Mouse (Mus musculus): ENCODE data around the gene Gm49320.
A peak's percentile ranks its signal among the peaks of the same experiment; 100 is the strongest.
"Not testable (repeated sequence)": the region's sequence is repeated elsewhere in the genome, so short reads cannot be mapped to it uniquely, and the experiment has no call there.

Gene Gm49320

GRCm38 (mm10) chr8:4226739-4227347 lies 11.8 kb upstream of the Gm49320 start, which contains the start of gene Lrrc8e:
Gene Lrrc8e, plus strand, starts transcription at chr8:4226827.
- peak; percentile 73 for DNase-seq (ENCODE audit: inconsistent ontology term)

- no peak for DNase-seq (ENCODE audit: inconsistent ontology term)
These were observed 10.7 kb upstream of the Gm49320 start for GRCm38 (mm10) chr8:4227919-4228318.

- DNase-seq (ENCODE audit: inconsistent ontology term): no peak
These were observed 8.9 kb upstream of the Gm49320 start for GRCm38 (mm10) chr8:4229784-4230183.

- DNase-seq (ENCODE audit: inconsistent ontology term): no peak
These were observed 7.9 kb upstream of the Gm49320 start for GRCm38 (mm10) chr8:4230612-4231351.

- DNase-seq (ENCODE audit: inconsistent ontology term): no peak
These were observed 741 bp upstream of the Gm49320 start for GRCm38 (mm10) chr8:4237814-4238433.

GRCm38 (mm10) chr8:4239193-4239890 lies 677 bp downstream of the Gm49320 start:
- DNase-seq (ENCODE audit: inconsistent ontology term): no peak

- no peak for DNase-seq (ENCODE audit: inconsistent ontology term)
These were observed 6.4 kb downstream of the Gm49320 start for GRCm38 (mm10) chr8:4245061-4245460.

- DNase-seq (ENCODE audit: inconsistent ontology term): no peak
These were observed 7.1 kb downstream of the Gm49320 start for GRCm38 (mm10) chr8:4245737-4246136.

GRCm38 (mm10) chr8:4247241-4247640 lies 8.6 kb downstream of the Gm49320 start:
- DNase-seq (ENCODE audit: inconsistent ontology term): no peak

- no peak for DNase-seq (ENCODE audit: inconsistent ontology term)
These were observed 9.4 kb downstream of the Gm49320 start, which contains the start of gene Tgfbr3l for GRCm38 (mm10) chr8:4247951-4248540. Gene Tgfbr3l, plus strand, starts transcription at chr8:4248214.

GRCm38 (mm10) chr8:4249213-4249612 lies 10.5 kb downstream of the Gm49320 start:
- DNase-seq (ENCODE audit: inconsistent ontology term): no peak

GRCm38 (mm10) chr8:4250306-4250970 lies 11.8 kb downstream of the Gm49320 start:
- peak; percentile 90 for DNase-seq (ENCODE audit: inconsistent ontology term)

- peak; percentile 60 for DNase-seq (ENCODE audit: inconsistent ontology term)
These were observed 13.6 kb downstream of the Gm49320 start for GRCm38 (mm10) chr8:4252116-4252760.

- peak; percentile 97 for DNase-seq (ENCODE audit: inconsistent ontology term)
These were observed 14.5 kb downstream of the Gm49320 start, which contains the start of gene Snapc2 for GRCm38 (mm10) chr8:4252934-4253841. Gene Snapc2, plus strand, starts transcription at chr8:4253080.

GRCm38 (mm10) chr8:4254001-4254400 lies 15.3 kb downstream of the Gm49320 start:
- peak; percentile 79 for DNase-seq (ENCODE audit: inconsistent ontology term)

- DNase-seq (ENCODE audit: inconsistent ontology term): not testable (repeated sequence)
These were observed 16.8 kb downstream of the Gm49320 start for GRCm38 (mm10) chr8:4255471-4255870.

GRCm38 (mm10) chr8:4256911-4257310 lies 18.2 kb downstream of the Gm49320 start:
- DNase-seq (ENCODE audit: inconsistent ontology term): no peak

- no peak for DNase-seq (ENCODE audit: inconsistent ontology term)
These were observed 18.7 kb downstream of the Gm49320 start for GRCm38 (mm10) chr8:4257350-4257749.

- peak; percentile 76 for DNase-seq (ENCODE audit: inconsistent ontology term)
These were observed 19.6 kb downstream of the Gm49320 start for GRCm38 (mm10) chr8:4258233-4258632.
